Mouse (Mus musculus) telencephalon, adult 2 months (tissue): ENCODE measurements at regions not wholly inside any gene's neighbourhood (a gene's known extent, or its start where the extent isn't known, plus 50 kb on each side); places are given as distances from the start of the nearest gene placed in this dataset.
A peak's percentile ranks its signal among the peaks of the same experiment; 100 is the strongest.

ENCODE experiments used
- DNase-seq: peaks from one replicate; pipeline ENCODE4 v3.0.0-alpha.2; 2011; ENCODE audit warnings: low read depth, low spot score

GRCm38 (mm10) chr3:115596523-115596922 is 118.3 kb downstream of the S1pr1 start:
- DNase-seq = no peak

DNA sequence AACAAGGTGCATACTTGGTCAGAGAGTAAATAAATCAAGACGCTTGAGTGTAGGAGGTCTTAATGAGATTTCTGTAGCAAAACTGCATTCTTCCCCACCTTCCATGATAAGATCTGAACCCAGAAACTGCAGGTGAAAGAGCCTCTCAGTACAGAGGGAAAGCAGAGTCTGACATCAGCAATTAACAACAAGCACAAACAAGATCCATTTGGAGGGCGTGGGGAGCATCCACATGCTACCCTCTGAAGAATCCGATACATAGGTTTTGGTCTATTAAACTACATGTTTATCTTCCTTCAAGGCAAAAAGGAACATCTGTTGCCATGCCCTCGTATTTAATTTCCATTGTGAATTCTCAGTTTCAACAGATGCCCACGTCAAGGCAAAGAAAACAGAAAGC is 124.2 kb downstream of the S1pr1 start:
- no peak for DNase-seq

DNA sequence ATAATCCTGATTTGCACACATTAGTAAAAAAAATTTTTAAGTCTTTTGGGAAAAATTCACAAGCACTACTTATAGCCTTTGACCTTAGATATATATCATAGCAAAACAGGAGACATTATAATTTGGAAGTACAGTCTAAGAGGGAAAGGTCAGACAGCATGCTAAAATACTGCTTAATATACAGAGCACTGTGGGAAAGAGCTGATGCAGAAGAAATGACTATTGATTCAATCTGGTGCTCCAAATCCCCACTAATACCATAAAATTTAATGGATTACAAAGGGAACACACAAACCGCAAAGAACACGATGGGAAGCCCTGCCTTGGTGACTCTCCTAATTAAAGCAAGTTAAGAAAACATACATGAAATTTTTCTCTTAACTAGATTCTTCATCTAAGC is 126.3 kb downstream of the S1pr1 start:
- DNase-seq = no peak

DNA sequence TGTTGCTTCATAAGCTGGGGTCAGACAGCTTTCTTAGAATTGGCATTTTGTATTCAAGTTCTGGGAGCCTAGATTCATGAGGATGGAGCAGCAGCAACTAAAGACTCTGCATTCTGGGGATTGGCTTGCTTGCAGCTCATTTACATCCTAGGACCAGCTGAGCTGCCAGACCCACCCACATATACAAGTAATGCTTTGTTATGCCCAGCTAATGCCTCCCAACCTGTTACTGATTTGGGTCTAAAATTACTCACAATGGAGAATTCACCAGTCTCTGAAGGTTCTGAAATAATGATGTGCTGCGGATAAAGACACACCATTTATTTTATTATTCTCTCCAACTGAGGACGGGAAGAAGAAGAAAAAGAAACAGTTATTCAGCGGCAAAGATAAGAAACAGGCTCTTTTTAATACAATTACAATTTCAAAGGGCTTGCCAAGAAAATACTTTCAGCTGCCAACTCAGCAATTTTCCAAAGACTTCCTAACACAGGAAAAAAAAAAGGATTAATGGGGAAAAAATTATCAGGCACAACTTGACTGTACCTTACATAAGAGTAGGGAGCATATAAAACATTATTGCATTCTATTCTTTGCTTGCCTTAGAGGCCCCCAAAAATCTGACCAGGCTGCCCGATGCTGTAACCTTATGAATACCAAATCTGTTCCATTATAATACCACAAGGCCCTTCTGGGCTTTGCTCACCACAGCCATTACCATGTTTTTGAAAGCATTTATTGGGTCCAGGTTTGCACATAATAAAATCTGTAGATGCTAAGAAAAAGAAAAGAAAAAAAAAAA is 134.5 kb downstream of the S1pr1 start:
- DNase-seq = peak; percentile 54

- DNase-seq = no peak
These were observed 139.5 kb downstream of the S1pr1 start for GRCm38 (mm10) chr3:115575371-115575770.

- DNase-seq = no peak
These were observed 152.1 kb downstream of the S1pr1 start for GRCm38 (mm10) chr3:115562735-115563134.

DNA sequence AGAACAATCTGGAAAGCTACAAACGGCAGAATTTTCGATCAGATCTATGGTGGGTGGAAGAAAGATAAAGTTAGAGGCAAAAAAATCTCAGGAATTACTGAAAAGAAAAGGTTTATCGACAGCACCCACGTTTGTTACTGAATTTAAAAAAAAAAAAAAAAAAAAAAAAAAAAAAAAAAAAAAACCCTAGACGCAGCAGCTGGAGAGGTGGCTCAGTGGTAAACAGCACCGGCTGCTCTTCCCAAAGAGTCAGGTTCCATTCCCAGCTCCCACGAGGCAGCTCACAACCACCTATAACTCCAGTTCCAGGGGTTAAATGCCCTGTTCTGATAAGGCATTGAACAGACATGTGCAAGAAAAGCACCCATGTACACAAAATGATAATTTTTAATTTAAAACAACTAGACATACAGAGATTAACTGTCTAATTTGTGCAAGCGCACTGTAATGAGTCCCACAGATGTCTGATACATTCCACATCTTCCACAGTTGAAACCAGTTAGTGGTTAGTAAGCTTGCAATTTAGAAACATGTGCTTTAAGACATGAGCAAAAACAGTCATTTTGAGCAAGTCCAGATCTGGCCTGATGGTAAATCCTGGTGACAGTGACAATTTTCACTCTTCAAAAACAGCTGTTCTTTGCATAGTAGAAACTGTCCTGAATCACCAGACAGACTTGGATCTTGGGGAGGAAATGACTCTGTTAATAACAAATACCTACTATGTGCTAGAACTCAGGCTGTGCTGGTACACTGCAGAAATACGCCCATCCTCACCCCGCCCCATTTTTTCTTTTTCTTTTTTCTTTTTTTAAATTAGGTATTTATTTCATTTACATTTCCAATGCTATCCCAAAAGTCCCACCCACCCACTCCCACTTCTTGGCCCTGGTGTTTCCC is 159.8 kb downstream of the S1pr1 start:
- no peak for DNase-seq

- no peak for DNase-seq
These were observed 160.9 kb downstream of the S1pr1 start for GRCm38 (mm10) chr3:115553848-115554515.

GRCm38 (mm10) chr3:115541789-115542188 is 173.1 kb downstream of the S1pr1 start:
- DNase-seq = peak; percentile 27

DNA sequence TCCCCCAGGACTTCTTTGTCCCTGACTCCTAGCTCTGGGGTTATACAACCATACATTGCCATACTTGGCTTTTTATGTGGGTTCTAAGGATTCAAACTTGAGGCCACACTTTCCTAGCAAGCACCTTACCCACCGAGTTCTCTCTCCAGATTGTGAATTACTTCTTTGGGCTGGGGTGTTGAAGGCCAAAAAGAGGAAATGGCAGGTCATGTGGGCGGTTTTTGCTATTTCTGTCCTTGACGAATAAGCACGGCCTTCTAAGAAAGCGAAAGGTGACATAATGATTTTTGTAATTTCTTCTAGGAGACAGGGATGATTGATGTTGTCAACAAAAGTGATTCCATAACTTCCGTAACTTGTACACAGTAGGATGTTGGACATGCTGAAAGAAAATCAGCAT is 176.5 kb downstream of the S1pr1 start:
- DNase-seq = no peak

- no peak for DNase-seq
These were observed 182.6 kb downstream of the S1pr1 start for GRCm38 (mm10) chr3:115532141-115532735.

- no peak for DNase-seq
These were observed 184.4 kb downstream of the S1pr1 start for GRCm38 (mm10) chr3:115530441-115530840.

GRCm38 (mm10) chr3:115529918-115530317 is 185.0 kb downstream of the S1pr1 start:
- no peak for DNase-seq

GRCm38 (mm10) chr3:115523515-115523914 is 191.4 kb downstream of the S1pr1 start:
- DNase-seq = no peak

DNA sequence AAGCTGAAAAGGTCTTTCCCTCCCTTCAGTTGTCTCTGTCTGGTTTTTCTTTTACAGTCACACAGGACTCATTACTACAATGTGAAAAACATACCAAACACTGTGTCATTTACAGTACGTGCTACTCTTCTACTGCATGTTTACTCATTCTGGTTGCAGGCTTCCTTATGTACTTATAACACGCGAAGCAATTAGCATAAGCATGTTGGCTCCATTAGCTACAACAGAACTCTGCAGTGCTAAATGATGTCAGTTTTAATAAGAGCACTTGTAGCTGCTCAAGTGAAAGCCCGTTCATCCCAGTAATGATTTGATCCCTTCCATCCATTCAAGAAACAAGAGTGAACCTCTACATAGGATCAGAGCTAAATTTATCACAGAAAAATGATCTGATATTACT is 199.2 kb downstream of the S1pr1 start:
- DNase-seq = no peak

- DNase-seq = no peak
These were observed 205.2 kb downstream of the S1pr1 start for GRCm38 (mm10) chr3:115509658-115510057.

DNA sequence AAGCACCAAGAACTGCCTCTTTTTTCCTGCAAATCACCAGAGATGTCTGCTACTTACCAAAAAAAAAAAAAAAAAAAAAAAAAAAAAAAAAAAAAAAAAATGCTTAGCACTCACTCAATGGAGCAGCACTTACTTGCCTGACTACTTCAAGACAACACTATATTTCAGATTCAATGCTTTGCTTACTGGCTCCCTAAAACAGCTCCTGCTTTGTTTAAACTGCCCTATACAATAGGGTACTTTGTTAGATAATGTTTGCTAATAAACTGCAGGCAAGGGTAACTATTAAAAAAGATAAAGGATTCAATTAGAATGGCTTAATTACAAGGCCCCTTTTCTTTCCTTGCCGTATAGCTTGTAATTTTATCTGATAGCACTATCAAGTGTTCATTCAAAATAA is 217.5 kb downstream of the S1pr1 start:
- DNase-seq = no peak

DNA sequence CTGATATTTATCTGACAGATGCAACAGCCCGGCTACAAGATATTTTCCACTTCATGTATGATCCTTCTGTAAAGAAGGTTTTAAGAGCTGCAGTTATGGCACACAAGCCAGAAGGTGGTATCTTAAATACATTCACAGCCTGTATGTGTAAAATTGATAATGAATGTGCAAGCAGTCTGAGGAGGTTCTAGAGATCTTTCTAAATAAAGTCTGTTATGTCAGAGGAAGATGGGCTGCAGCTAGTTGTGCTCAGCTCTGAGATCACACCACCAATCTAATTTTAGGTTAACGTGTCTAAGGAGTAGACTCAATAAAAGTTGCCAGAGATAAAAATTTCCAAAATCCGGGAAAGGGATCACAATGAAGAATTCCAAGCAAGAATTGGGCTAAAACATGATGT is 218.8 kb downstream of the S1pr1 start:
- DNase-seq = peak; percentile 62

DNA sequence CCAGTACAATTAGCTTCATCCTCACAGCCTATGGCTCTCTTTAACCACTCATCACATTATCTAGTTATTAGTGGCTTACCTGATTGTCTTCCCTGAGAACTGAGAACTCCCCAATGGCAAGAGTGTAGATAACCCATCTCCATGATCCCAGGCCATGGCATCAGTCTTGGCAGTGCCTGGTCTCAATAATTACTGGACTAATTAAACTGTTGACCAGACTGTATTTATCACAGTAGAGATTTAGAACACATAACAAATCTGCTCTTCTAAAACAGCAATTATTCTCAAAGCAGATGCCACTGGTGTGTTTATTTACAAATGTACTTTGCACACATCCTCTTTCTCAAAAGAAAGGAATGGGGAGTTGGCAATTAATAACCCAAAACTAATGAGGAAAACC is 219.2 kb downstream of the S1pr1 start:
- DNase-seq = no peak

GRCm38 (mm10) chr3:115468980-115469379 is 245.9 kb downstream of the S1pr1 start:
- no peak for DNase-seq

DNA sequence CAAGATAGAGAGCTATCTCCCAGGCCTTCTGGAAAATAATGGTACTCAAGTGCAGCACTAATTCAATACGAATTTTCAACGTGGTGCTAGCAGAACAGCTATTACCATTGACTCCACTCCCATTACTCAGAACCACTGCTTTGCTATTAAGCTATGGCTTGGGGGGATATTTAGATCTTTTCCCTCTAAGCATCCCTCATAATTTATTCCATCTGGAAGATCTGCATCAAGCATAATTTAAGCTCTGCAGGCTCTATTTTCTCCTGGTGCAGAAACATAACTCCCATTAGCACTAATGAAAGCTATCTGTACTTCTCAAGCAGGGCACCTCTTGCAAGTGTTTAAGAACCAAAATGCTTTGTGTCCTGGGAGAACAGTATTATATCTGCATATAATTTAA is 247.0 kb downstream of the S1pr1 start:
- no peak for DNase-seq

- DNase-seq = no peak
These were observed 252.2 kb downstream of the S1pr1 start for GRCm38 (mm10) chr3:115462623-115463022.
